Mouse (Mus musculus) MEL (cell line): ENCODE measurements around the gene Dapk1.

Experiments
- BHLHE40 ChIP-seq: IDR thresholded peaks from 2 replicates; pipeline ENCODE4 v1.6.1; 2012; ENCODE audit warnings: low read depth, mild to moderate bottlenecking, inconsistent platforms, low read length, improper control_type of control experiment, borderline replicate concordance
- CTCF ChIP-seq, 3 experiments: IDR thresholded peaks in 2 of 3; conservative IDR thresholded peaks in 1 of 3; 2 replicates each; pipeline ENCODE4 v1.5.1; 2011 to 2012; ENCODE audit warnings: low read length in 3 of 3, low read depth in 2 of 3, mild to moderate bottlenecking in 2 of 3, improper control_type of control experiment in 1 of 3, inconsistent platforms in 1 of 3, mixed read lengths in 1 of 3, moderate library complexity in 1 of 3; ENCODE audit not compliant: control insufficient read depth in 1 of 3, insufficient read depth in 1 of 3, poor library complexity in 1 of 3, severe bottlenecking in 1 of 3
- GATA1 ChIP-seq: IDR thresholded peaks from 2 replicates; pipeline ENCODE4 v1.6.1; 2011; ENCODE audit warnings: low read depth, low read length, improper control_type of control experiment
- POLR2A ChIP-seq, 2 experiments: IDR thresholded peaks; 2 replicates each; pipeline ENCODE4 v1.6.1; 2011 to 2012; ENCODE audit warnings: low read length in 2 of 2, mild to moderate bottlenecking in 2 of 2, control low read depth in 1 of 2, improper control_type of control experiment in 1 of 2, low read depth in 1 of 2, moderate library complexity in 1 of 2; ENCODE audit not compliant: control insufficient read depth in 1 of 2, insufficient read depth in 1 of 2, poor library complexity in 1 of 2
- RCOR1 ChIP-seq: IDR thresholded peaks from 2 replicates; pipeline ENCODE4 v1.6.1; 2012; ENCODE audit warnings: low read depth, mild to moderate bottlenecking, inconsistent platforms, low read length, improper control_type of control experiment
- SMC3 ChIP-seq: IDR thresholded peaks from 2 replicates; pipeline ENCODE4 v1.6.1; 2011; ENCODE audit warnings: low read depth, low read length, improper control_type of control experiment
- UBTF ChIP-seq: IDR thresholded peaks from 2 replicates; pipeline ENCODE4 v1.6.1; 2012; ENCODE audit warnings: low read depth, mild to moderate bottlenecking, inconsistent platforms, low read length, improper control_type of control experiment, moderate library complexity, borderline replicate concordance; ENCODE audit not compliant: insufficient read depth
- ZNF384 ChIP-seq: IDR thresholded peaks from 2 replicates; pipeline ENCODE4 v1.6.1; 2012; ENCODE audit warnings: low read depth, mild to moderate bottlenecking, inconsistent platforms, low read length, improper control_type of control experiment

DNA sequence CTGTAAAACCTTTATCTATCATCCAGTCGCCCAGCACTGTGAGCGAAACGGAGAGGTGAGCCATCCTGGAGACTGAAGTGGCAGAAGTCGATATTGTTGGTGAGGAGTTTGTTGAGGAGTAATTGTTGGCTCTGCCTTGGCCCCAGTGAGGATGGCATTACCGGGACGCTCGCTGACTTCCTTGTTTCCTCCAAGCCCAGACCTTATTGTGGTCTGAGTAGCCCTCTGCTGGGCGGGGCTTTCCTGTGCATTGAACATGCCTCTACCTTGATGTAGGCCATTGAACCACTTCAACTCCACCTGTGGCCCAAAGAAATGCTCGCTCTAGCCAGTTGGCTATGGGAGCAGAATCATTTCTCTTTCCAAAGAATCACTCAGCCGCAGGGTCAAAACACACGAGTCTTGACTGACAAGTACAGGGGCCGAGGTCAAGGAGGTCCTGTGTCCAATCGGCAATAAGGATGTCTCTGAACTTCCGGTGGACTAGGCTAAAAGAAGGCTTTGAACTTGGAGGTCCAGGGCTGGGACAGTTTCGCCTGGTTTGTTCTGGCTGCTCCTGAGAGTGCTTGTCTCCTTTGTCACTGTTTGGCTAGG is 13.4 kb downstream of the Dapk1 start:
- TF ChIP-seq RCOR1 (no peak), ZNF384 (no peak), POLR2A (IDR thresholded peaks at IDR 0.05; ENCODE audit: control insufficient read depth in 1 of 2, insufficient read depth in 1 of 2, low read depth in 1 of 2, low read length in 2 of 2, poor library complexity in 1 of 2) (no peak), BHLHE40 (no peak), CTCF (IDR thresholded peaks at IDR 0.05 in 2 of 3, conservative IDR thresholded peaks at IDR 0.05 in 1 of 3; ENCODE audit: control insufficient read depth in 1 of 3, insufficient read depth in 1 of 3, low read depth in 2 of 3, low read length in 3 of 3, poor library complexity in 1 of 3, severe bottlenecking in 1 of 3) (no peak), GATA1 (no peak), SMC3 (no peak), UBTF (no peak)
